Mouse (Mus musculus) embryonic facial prominence, embryonic 15.5 days (tissue): ENCODE data around the gene Map3k3. TPM values are rescaled to one million over a fixed set of nuclear protein-coding genes. Genes with fewer than 3 reads are reported as not detected.

Experiments
- ATAC-seq: fragments of 200-750 bp; cut with Nextera tagmentation; 2 replicates; pipeline ENCODE4 v1.8.0; 2017; ENCODE audit warnings: low read depth, moderate TSS enrichment; ENCODE audit not compliant: insufficient number of reproducible peaks, low FRiP score, low TSS enrichment
- H3K27ac ChIP-seq: fragments of 300-500 bp; sonication (generic); replicated peaks from 2 replicates; pipeline ENCODE4 v1.5.1; 2015; ENCODE audit warnings: mild to moderate bottlenecking, inconsistent platforms
- H3K27me3 ChIP-seq: fragments of 300-500 bp; sonication (generic); 2 replicates; pipeline ENCODE4 v1.6.1; 2015; ENCODE audit warnings: inconsistent platforms
- H3K36me3 ChIP-seq: fragments of 300-500 bp; sonication (generic); 2 replicates; pipeline ENCODE4 v1.6.1; 2015; ENCODE audit warnings: mild to moderate bottlenecking, inconsistent platforms
- H3K4me1 ChIP-seq: fragments of 300-500 bp; sonication (generic); 2 replicates; pipeline ENCODE4 v1.6.1; 2015; ENCODE audit warnings: inconsistent platforms
- H3K4me2 ChIP-seq: fragments of 300-500 bp; sonication (generic); replicated peaks from 2 replicates; pipeline ENCODE4 v1.6.1; 2015; ENCODE audit warnings: mild to moderate bottlenecking, inconsistent platforms
- H3K4me3 ChIP-seq: fragments of 300-500 bp; sonication (generic); replicated peaks from 2 replicates; pipeline ENCODE4 v1.5.1; 2015; ENCODE audit warnings: mild to moderate bottlenecking, inconsistent platforms
- H3K9ac ChIP-seq: fragments of 300-500 bp; sonication (generic); 2 replicates; pipeline ENCODE4 v1.6.1; 2015; ENCODE audit warnings: inconsistent platforms
- H3K9me3 ChIP-seq: fragments of 300-500 bp; sonication (generic); replicated peaks from 2 replicates; pipeline ENCODE4 v1.6.1; 2016; ENCODE audit warnings: inconsistent platforms
- WGBS: fragments of 180-500 bp; shearing (Covaris S2); methylation state at CpG from one replicate; pipeline ENCODE4 v1.1.7; 2015; 5-methylcytosine and 5-hydroxymethylcytosine counted together
- polyA plus RNA-seq: library from polyadenylated mRNA; unstranded; fragments of >200 nt; fragmentation: Nextera tagmentation; extraction: Ambion mirVana; gene quantifications from 2 replicates; pipeline ENCODE4 v1.2.1, GENCODE M21; 2015

The Map3k3 gene
- polyA plus RNA-seq: 27.5 and 27.6 TPM in 2 replicates

DNA sequence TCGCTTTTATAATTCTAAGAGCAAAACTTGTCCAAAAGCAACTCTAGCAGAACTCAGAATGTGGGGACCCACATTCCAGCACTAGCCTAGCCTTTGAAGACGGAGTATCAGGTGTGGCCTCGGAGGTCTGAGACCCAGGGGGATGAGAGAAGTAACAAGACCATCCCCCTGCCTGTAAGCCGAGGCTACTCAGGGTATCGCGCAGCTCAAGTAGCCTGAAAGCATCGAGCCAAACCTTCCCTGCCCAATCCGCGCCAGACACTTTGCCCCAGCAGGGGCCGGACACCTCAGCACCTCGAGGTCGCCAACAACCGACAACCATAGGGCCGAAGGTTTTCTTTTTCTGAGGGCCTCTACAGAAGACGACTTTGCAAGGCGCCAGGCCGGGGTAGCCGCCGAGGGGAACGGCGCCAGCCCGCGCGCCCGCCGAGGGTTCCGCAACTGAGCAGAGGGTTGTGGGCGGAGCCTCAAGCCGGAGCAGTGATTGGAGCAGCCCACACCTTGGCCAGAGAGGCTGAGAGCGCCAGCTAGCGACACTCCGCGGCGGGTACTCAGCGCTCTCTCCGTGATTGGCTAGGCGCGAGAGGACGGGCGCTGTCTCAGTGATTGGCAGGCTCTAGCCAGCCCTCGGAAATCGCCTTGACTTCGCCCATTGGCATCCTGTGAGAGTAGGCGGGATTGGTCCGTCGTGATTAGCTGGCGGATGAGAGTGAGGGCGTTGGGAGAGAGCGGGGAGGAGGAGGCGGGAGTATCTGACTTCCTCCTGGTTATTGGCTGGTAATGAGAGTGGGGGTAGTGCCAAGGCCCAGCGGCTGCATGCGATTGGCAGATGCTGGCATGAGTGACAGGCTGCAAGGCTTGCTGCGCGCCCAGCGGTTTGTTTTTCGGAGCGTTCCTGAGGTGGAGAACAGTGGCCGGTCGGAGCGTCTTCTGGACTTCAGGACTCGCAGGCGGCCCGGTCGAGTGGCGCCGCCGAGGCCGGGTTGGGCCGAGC lies at the start of gene Map3k3:
Gene Map3k3, plus strand, starts transcription at position 906 of the 994 bp plus-strand sequence.
- Histone ChIP-seq H3K4me1 (peaks cover 12% of the 10 kb centered on the region), H3K27ac (peak within 1 kb of the TSS; percentile 99), H3K36me3 (no peaks in the 10 kb centered on the region), H3K4me3 (peak within 1 kb of the TSS; percentile 98), H3K9ac (peak within 1 kb of the TSS; percentile 94), H3K27me3 (no peaks in the 10 kb centered on the region), H3K4me2 (peak within 1 kb of the TSS; percentile 76), H3K9me3 (no peaks in the 10 kb centered on the region)
- WGBS: under 1% methylated on average over 69 of the region's 69 CpGs
- peak; percentile 99 for ATAC-seq

DNA sequence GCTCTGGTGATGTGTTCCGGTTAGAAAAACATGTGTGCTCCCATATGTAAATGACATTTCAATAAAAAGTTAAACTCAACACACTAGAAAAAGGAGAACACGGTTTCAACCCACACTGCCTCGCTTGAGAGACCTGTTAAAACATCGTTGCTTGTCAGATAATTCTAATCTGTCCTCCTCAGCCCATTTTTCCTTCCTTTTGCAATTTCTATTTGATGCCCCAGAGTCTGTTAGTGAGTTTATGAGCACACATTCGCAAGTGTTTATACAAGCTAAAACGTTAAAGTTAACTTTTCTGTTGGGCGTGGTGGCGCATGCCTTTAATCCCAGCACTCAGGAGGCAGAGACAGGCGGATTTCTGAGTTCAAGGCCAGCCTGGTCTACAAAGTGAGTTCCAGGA lies 49.4 kb upstream of the Map3k3 start:
- H3K4me2 ChIP-seq: no peak overlapping the region
- H3K9me3 ChIP-seq: no peaks in the 10 kb centered on the region
- no peak overlapping the region for H3K9ac ChIP-seq
- ATAC-seq: no peak
- no peaks in the 10 kb centered on the region for H3K36me3 ChIP-seq
- H3K27me3 ChIP-seq: no peaks in the 10 kb centered on the region
- peaks cover 26% of the 10 kb centered on the region for H3K4me1 ChIP-seq
- no peak overlapping the region for H3K27ac ChIP-seq
- WGBS: 83% methylated on average over 9 of the region's 9 CpGs
- H3K4me3 ChIP-seq: no peak overlapping the region

DNA sequence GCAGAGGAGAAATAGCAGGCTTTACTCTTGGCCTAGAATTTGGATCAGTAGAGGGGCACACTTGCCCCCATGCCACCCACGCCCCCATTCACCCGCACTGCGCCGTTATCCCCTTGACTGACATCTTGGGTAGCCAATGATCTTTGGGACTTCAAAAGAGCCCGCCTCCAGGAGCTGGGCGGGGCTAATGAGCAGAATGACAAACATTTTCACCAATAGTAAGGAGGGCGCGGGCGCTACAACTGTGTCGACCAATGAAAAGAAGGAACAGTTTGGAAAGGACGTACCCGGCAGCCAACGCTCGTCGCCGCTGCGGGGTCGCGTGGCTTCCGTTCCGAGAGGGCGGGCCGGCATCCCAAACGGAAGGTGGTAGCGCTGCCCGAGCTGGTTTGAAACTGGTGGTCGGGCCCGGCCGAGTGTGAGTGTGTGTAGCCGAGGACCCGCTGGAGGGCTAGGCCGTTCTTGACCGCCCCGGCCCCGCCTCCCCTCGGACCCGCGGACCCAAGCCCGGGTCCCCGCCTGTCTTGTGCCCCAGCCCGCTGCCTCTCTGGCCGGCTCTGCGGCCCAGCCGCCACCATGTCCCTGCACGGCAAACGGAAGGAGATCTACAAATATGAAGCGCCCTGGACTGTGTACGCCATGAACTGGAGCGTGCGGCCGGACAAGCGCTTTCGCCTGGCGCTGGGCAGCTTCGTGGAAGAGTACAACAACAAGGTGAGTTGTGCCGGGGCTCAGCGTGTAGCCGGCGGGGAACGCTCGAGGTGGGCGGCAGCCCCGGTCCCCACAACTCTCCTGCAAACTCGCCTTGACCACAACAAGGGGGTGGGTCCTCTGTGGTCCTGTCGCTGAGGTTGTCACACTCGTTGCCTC lies 47.6 kb upstream of the Map3k3 start, which contains the start of gene Dcaf7:
Gene Dcaf7, plus strand, starts transcription at position 325 of the 870 bp plus-strand sequence.
- peak; percentile 99 for ATAC-seq
- WGBS: under 1% methylated on average over 66 of the region's 66 CpGs
- H3K27ac ChIP-seq: peak within 1 kb of the TSS; percentile 91

DNA sequence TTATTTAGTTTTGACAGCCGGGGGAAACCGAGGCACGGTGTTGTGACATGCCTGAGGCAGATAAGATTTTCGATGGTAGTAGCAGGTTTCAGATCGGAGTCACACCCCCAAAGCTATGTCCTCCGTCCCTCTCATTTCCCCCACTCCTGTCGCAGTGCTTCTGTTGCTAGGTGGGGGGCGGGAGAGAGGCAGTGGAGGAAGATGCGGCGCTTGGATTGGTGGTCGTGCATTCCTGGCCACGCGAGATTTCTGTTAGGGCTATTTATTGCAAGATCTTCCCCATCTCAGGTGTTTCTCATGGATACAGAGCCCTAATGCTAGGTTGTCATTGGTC lies 47.0 kb upstream of the Map3k3 start:
- Histone ChIP-seq H3K9ac (peak overlapping the region; percentile 86), H3K4me2 (peak overlapping the region; percentile 78), H3K4me3 (peak overlapping the region; percentile 87), H3K9me3 (no peaks in the 10 kb centered on the region), H3K4me1 (peaks cover 26% of the 10 kb centered on the region), H3K36me3 (no peaks in the 10 kb centered on the region), H3K27ac (peak overlapping the region; percentile 91), H3K27me3 (no peaks in the 10 kb centered on the region)
- under 1% methylated on average over 13 of the region's 13 CpGs for WGBS
- no peak for ATAC-seq

More for the DNA sequence above, 47.6 kb upstream of the Map3k3 start, which contains the start of gene Dcaf7:
- H3K4me3 ChIP-seq: peak within 1 kb of the TSS; percentile 87
- peak within 1 kb of the TSS; percentile 78 for H3K4me2 ChIP-seq
- H3K9ac ChIP-seq: peak within 1 kb of the TSS; percentile 86
- H3K36me3 ChIP-seq: no peaks in the 10 kb centered on the region
- no peaks in the 10 kb centered on the region for H3K27me3 ChIP-seq
- peaks cover 26% of the 10 kb centered on the region for H3K4me1 ChIP-seq
- no peaks in the 10 kb centered on the region for H3K9me3 ChIP-seq

DNA sequence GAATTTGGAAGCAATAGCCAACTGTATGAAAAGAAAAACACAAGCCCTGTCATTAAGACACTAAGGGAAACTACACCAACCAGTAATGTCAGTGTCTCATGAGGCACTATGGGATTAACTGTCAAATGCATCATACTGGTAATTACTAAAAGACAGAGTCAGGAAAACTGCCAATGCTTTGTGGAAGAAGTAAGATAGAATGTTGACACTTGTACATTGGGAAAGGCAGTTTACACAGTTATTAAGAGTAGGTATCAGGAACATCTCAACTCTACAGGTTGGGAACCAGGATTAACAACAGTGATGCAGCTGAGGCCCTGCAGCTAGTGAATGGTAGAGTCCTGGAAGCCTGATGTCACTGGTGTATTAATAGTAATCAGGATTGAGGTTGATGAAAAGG lies 40.1 kb upstream of the Map3k3 start:
- Histone ChIP-seq H3K4me3 (no peak overlapping the region), H3K36me3 (peaks cover 24% of the 10 kb centered on the region), H3K9me3 (no peaks in the 10 kb centered on the region), H3K9ac (no peak overlapping the region), H3K27ac (no peak overlapping the region), H3K4me1 (no peaks in the 10 kb centered on the region), H3K27me3 (no peaks in the 10 kb centered on the region), H3K4me2 (no peak overlapping the region)
- ATAC-seq: no peak

DNA sequence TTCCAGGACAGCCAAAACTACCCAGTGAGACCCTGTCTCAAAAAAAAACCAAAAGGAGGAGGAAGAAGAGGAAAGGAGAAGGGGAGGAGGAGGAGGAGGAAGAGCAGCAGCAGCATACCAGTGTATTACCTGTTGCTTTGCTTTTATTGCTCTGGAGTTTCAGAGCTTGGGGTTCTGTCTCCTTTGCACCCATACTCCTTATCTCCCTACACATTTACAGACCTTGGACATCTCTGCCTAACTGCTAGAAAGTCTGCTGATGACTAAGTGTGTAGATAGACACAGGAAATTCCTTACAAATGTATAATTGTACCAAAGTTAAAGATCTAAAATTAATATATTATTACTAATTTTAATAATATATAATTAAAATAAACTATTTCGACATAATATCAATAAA lies 39.2 kb upstream of the Map3k3 start:
- Histone ChIP-seq H3K36me3 (peaks cover 33% of the 10 kb centered on the region), H3K9me3 (no peaks in the 10 kb centered on the region), H3K4me2 (no peak overlapping the region), H3K9ac (no peak overlapping the region), H3K4me1 (no peaks in the 10 kb centered on the region), H3K27ac (no peak overlapping the region), H3K4me3 (no peak overlapping the region), H3K27me3 (no peaks in the 10 kb centered on the region)
- 86% methylated on average over 1 of the region's 1 CpGs for WGBS
- no peak for ATAC-seq

DNA sequence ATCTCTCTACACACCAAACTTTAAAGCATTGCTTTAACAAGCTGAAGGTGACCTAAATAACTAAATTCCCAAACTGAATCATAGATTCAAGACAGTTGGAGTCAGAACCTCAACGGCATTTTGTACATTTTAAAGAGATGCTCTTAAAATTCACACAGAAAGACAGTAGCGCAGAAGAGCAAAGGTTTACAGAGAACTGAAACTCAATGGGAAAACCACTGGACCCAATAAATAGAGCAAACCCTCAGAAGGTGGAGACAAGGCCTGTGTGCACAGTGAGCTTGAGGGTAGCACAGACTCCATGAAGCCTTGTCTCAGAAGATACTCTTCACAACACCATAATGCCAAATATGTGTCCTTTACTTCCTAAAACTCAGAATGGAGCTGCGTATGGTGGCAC lies 38.6 kb upstream of the Map3k3 start:
- Histone ChIP-seq H3K27ac (no peak overlapping the region), H3K4me3 (no peak overlapping the region), H3K27me3 (no peaks in the 10 kb centered on the region), H3K9me3 (no peaks in the 10 kb centered on the region), H3K4me1 (no peaks in the 10 kb centered on the region), H3K36me3 (peaks cover 35% of the 10 kb centered on the region), H3K4me2 (no peak overlapping the region), H3K9ac (no peak overlapping the region)
- WGBS: 93% methylated on average over 3 of the region's 3 CpGs
- no peak for ATAC-seq

DNA sequence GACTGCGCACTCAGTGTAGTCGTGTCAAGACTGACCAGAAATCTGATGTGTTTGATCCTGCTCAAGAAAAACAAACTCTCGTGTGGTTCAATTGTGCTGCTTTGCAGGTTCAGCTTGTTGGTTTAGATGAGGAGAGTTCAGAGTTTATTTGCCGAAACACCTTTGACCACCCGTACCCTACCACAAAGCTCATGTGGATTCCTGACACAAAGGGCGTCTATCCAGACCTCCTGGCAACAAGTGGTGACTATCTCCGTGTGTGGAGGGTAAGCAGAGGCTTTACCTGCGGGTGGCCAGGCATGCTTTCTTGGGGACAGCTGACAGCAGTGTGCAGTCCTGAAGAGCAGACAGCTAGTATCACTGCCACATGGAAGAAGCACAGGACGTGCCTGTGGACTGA lies 37.8 kb upstream of the Map3k3 start:
- no peak overlapping the region for H3K9ac ChIP-seq
- H3K36me3 ChIP-seq: peaks cover 43% of the 10 kb centered on the region
- 82% methylated on average over 9 of the region's 9 CpGs for WGBS
- no peaks in the 10 kb centered on the region for H3K27me3 ChIP-seq
- ATAC-seq: no peak
- no peaks in the 10 kb centered on the region for H3K4me1 ChIP-seq
- no peak overlapping the region for H3K27ac ChIP-seq
- H3K4me2 ChIP-seq: no peak overlapping the region
- no peak overlapping the region for H3K4me3 ChIP-seq
- no peaks in the 10 kb centered on the region for H3K9me3 ChIP-seq

DNA sequence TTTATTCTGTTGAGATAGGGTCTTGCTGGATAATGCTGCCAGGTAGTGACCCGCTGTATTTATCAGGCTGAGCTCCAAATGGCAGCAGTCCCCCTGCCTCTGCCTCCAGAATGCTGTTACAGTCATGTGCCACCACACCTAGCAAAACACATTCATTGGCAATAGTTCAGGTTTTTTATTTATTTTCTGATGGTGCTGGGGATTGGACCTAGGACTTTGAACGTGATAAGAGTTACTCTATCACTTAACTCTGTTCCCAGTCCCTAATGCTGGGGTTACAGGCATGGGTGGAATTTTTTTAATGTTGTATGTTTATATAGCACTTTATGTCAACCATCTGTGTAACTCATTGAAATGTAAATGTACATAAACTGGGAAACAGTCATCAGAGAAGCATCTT lies 30.5 kb upstream of the Map3k3 start:
- 88% methylated on average over 2 of the region's 2 CpGs for WGBS
- no peaks in the 10 kb centered on the region for H3K9me3 ChIP-seq
- H3K36me3 ChIP-seq: peaks cover 95% of the 10 kb centered on the region
- H3K27me3 ChIP-seq: no peaks in the 10 kb centered on the region
- no peak overlapping the region for H3K27ac ChIP-seq
- no peak overlapping the region for H3K4me3 ChIP-seq
- no peak for ATAC-seq
- H3K9ac ChIP-seq: no peak overlapping the region
- H3K4me1 ChIP-seq: no peaks in the 10 kb centered on the region
- H3K4me2 ChIP-seq: no peak overlapping the region

DNA sequence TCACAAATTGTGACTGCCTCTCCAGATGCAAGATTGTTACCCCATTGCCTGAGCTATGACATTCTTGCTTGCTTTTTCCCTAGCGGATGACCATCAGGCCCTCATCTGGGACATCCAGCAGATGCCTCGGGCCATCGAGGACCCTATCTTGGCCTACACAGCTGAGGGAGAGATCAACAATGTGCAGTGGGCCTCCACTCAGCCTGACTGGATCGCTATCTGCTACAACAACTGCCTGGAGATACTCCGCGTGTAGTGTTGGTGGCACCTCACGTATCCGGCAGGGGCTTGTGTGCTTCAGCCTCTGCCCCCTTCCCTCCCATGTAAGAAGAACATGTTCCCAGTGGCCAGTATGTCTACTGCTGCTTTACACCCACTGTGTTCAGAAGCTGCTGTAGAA lies 29.8 kb upstream of the Map3k3 start:
- H3K4me3 ChIP-seq: no peak overlapping the region
- H3K36me3 ChIP-seq: peaks cover 95% of the 10 kb centered on the region
- no peak for ATAC-seq
- no peaks in the 10 kb centered on the region for H3K27me3 ChIP-seq
- H3K4me1 ChIP-seq: no peaks in the 10 kb centered on the region
- H3K9me3 ChIP-seq: no peaks in the 10 kb centered on the region
- H3K4me2 ChIP-seq: no peak overlapping the region
- H3K9ac ChIP-seq: no peak overlapping the region
- H3K27ac ChIP-seq: no peak overlapping the region
- 94% methylated on average over 8 of the region's 8 CpGs for WGBS

DNA sequence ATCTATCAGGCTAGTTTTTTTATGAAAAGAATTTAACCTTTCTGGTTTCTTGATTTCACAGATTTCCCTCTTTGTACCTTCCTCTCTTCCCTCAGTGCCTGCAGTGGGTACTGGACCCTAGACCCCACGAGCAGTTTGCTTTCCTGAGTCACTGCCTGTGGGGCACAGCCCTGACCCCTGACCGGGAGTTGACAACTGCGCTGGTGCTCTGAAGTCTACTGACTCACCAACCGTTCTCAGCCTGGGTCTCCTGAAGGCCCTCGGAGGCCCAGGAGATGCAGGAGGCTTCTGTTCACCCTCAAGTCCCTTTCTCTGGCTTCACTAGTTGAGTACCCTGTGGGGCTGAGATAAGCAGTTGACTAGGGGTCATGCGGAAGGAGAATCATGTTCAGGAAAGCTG lies 29.1 kb upstream of the Map3k3 start:
- no peak overlapping the region for H3K9ac ChIP-seq
- no peaks in the 10 kb centered on the region for H3K4me1 ChIP-seq
- H3K27ac ChIP-seq: no peak overlapping the region
- no peak for ATAC-seq
- 89% methylated on average over 6 of the region's 6 CpGs for WGBS
- H3K4me2 ChIP-seq: no peak overlapping the region
- H3K9me3 ChIP-seq: no peaks in the 10 kb centered on the region
- no peaks in the 10 kb centered on the region for H3K27me3 ChIP-seq
- H3K36me3 ChIP-seq: peaks cover 95% of the 10 kb centered on the region
- H3K4me3 ChIP-seq: no peak overlapping the region
